Mouse (Mus musculus) Muller cell, postnatal 12 days (primary cell): ENCODE data around the gene Tprn.

Experiments
- DNase-seq: peaks from one replicate; pipeline ENCODE4 v3.0.0-alpha.2; 2015; ENCODE audit errors: inconsistent ontology term

Gene Tprn

GRCm38 (mm10) chr2:25265897-25266656, 3.7 kb downstream of the Tprn start:
- DNase-seq: no peak

- DNase-seq: no peak
Observed at GRCm38 (mm10) chr2:25266720-25267119, 4.3 kb downstream of the Tprn start.

GRCm38 (mm10) chr2:25267241-25267640, 4.8 kb downstream of the Tprn start:
- DNase-seq: peak; percentile 60

GRCm38 (mm10) chr2:25267746-25268309, 5.4 kb downstream of the Tprn start:
- no peak for DNase-seq

- peak; percentile 98 for DNase-seq
Observed at GRCm38 (mm10) chr2:25271827-25272511, 9.6 kb downstream of the Tprn start, which contains the start of the genes Ssna1 and Anapc2. Gene Ssna1, minus strand, starts transcription at chr2:25272438. Gene Anapc2, plus strand, starts transcription at chr2:25272478.

GRCm38 (mm10) chr2:25272515-25272914, 10.1 kb downstream of the Tprn start:
- no peak for DNase-seq

GRCm38 (mm10) chr2:25273010-25273409, 10.6 kb downstream of the Tprn start:
- DNase-seq: no peak

- peak; percentile 70 for DNase-seq
Observed at GRCm38 (mm10) chr2:25278928-25279882, 16.8 kb downstream of the Tprn start.

- no peak for DNase-seq
Observed at GRCm38 (mm10) chr2:25285551-25285950, 23.1 kb downstream of the Tprn start.

GRCm38 (mm10) chr2:25286314-25286713, 23.9 kb downstream of the Tprn start:
- DNase-seq: no peak

- no peak for DNase-seq
Observed at GRCm38 (mm10) chr2:25286837-25287636, 24.6 kb downstream of the Tprn start.

GRCm38 (mm10) chr2:25287927-25288649, 25.7 kb downstream of the Tprn start, which contains the start of gene Tmem210:
Gene Tmem210, plus strand, starts transcription at chr2:25288145.
- DNase-seq: no peak

GRCm38 (mm10) chr2:25288734-25289345, 26.4 kb downstream of the Tprn start:
- no peak for DNase-seq

- no peak for DNase-seq
Observed at GRCm38 (mm10) chr2:25289651-25290050, 27.2 kb downstream of the Tprn start, which contains the start of gene Lrrc26. Gene Lrrc26, plus strand, starts transcription at chr2:25289915.

GRCm38 (mm10) chr2:25290101-25290815, 27.8 kb downstream of the Tprn start:
- no peak for DNase-seq

GRCm38 (mm10) chr2:25290816-25291130, 28.4 kb downstream of the Tprn start:
- peak; percentile 12 for DNase-seq

- DNase-seq: no peak
Observed at GRCm38 (mm10) chr2:25291184-25292053, 29.0 kb downstream of the Tprn start.

GRCm38 (mm10) chr2:25292054-25292544, 29.7 kb downstream of the Tprn start:
- no peak for DNase-seq
